Mouse (Mus musculus) bone marrow, adult 2 months (tissue): ENCODE measurements around the gene Sp1. TPM values are rescaled to one million over a fixed set of nuclear protein-coding genes. Genes with fewer than 3 reads are reported as not detected.

ENCODE experiments used
- H3K27ac ChIP-seq: fragments of 200-500 bp; 2 replicates; pipeline ENCODE4 v1.5.1; 2012; ENCODE audit warnings: low read depth, mild to moderate bottlenecking, control low read depth, inconsistent platforms, low read length; ENCODE audit not compliant: control insufficient read depth, poor library complexity, insufficient read depth
- H3K4me1 ChIP-seq: fragments of 200-500 bp; 2 replicates; pipeline ENCODE4 v1.6.1; 2011; ENCODE audit warnings: low read length; ENCODE audit not compliant: control insufficient read depth, insufficient read depth
- H3K4me3 ChIP-seq: fragments of 200-500 bp; replicated peaks from 2 replicates; pipeline ENCODE3; 2011; ENCODE audit warnings: mild to moderate bottlenecking, low read depth, low read length, control low read depth; ENCODE audit not compliant: control insufficient read depth
- CTCF ChIP-seq: fragments of 200-500 bp; IDR thresholded peaks from 2 replicates; pipeline ENCODE4 v1.5.1; 2011; ENCODE audit warnings: low read length, control low read depth; ENCODE audit not compliant: control insufficient read depth, insufficient read depth
- POLR2A ChIP-seq: fragments of 200-500 bp; IDR thresholded peaks from 2 replicates; pipeline ENCODE4 v1.6.1; 2011; ENCODE audit warnings: low read depth, mild to moderate bottlenecking, control low read depth, low read length, borderline replicate concordance; ENCODE audit not compliant: control insufficient read depth
- WGBS: fragments of 180-500 bp; shearing (Covaris S2); methylation state at CpG from one replicate; pipeline ENCODE4 v1.1.7; 2018; 5-methylcytosine and 5-hydroxymethylcytosine counted together
- polyA plus RNA-seq: library from polyadenylated mRNA; stranded (reverse); fragments of >200 nt; gene quantifications from 2 replicates; pipeline ENCODE4 v1.2.4, GENCODE M21; 2011; ENCODE audit warnings: low replicate concordance; ENCODE audit not compliant: missing spikeins, insufficient read depth, insufficient read length

Sp1 gene
- polyA plus RNA-seq, 1 experiment = 35.2 TPM

- H3K4me3 ChIP-seq = no peak overlapping the region
- H3K4me1 ChIP-seq = no peaks in the 10 kb centered on the region; the same call in 1 of the 2 replicates
- TF ChIP-seq POLR2A (no peak), CTCF (no peak)
- 26% methylated on average over 13 of the region's 13 CpGs for WGBS
- no peak overlapping the region for H3K27ac ChIP-seq
Observed at GRCm38 (mm10) chr15:102369972-102370371, 36.0 kb upstream of the Sp1 start.

- TF ChIP-seq CTCF = no peak
- no peak for TF ChIP-seq POLR2A
- H3K27ac ChIP-seq = no peak overlapping the region
- WGBS = 61% methylated on average over 10 of the region's 10 CpGs
- no peak overlapping the region for H3K4me3 ChIP-seq
- H3K4me1 ChIP-seq = no peaks in the 10 kb centered on the region; the same call in 1 of the 2 replicates
Observed at GRCm38 (mm10) chr15:102370727-102371126, 35.2 kb upstream of the Sp1 start.

- peaks cover 3% of the 10 kb centered on the region; the same call in 1 of the 2 replicates for H3K4me1 ChIP-seq
- peak overlapping the region; percentile 13; the same call in 1 of the 2 replicates for H3K27ac ChIP-seq
- WGBS = 5% methylated on average over 43 of the region's 43 CpGs
- H3K4me3 ChIP-seq = peak overlapping the region; percentile 42
- TF ChIP-seq POLR2A = peak; percentile 42; the same call in 1 of the 2 replicates
- TF ChIP-seq CTCF = no peak
Observed at GRCm38 (mm10) chr15:102376453-102377162, 29.3 kb upstream of the Sp1 start.

GRCm38 (mm10) chr15:102377163-102377543 lies 28.8 kb upstream of the Sp1 start:
- H3K4me3 ChIP-seq = peak overlapping the region; percentile 42
- peaks cover 3% of the 10 kb centered on the region; the same call in 1 of the 2 replicates for H3K4me1 ChIP-seq
- TF ChIP-seq POLR2A = no peak
- TF ChIP-seq CTCF = peak; percentile 88
- 0% methylated on average over 7 of the region's 7 CpGs for WGBS
- peak overlapping the region; percentile 13; the same call in 1 of the 2 replicates for H3K27ac ChIP-seq

GRCm38 (mm10) chr15:102377810-102378262 lies 28.1 kb upstream of the Sp1 start:
- H3K4me3 ChIP-seq = no peak overlapping the region

GRCm38 (mm10) chr15:102381575-102381974 lies 24.4 kb upstream of the Sp1 start:
- Histone ChIP-seq H3K4me3 (no peak overlapping the region), H3K27ac (no peak overlapping the region), H3K4me1 (peaks cover 2% of the 10 kb centered on the region; the same call in 1 of the 2 replicates)
- WGBS = 2% methylated on average over 7 of the region's 7 CpGs
- TF ChIP-seq POLR2A (no peak), CTCF (peak; percentile 98)

More at GRCm38 (mm10) chr15:102377810-102378262, 28.1 kb upstream of the Sp1 start:
- WGBS = 2% methylated on average over 10 of the region's 10 CpGs
- H3K4me1 ChIP-seq = peaks cover 3% of the 10 kb centered on the region; the same call in 1 of the 2 replicates
- TF ChIP-seq CTCF = no peak
- TF ChIP-seq POLR2A = no peak
- no peak overlapping the region for H3K27ac ChIP-seq

- TF ChIP-seq POLR2A (no peak), CTCF (no peak)
- no peak overlapping the region for H3K4me3 ChIP-seq
- no peaks in the 10 kb centered on the region; the same call in 1 of the 2 replicates for H3K4me1 ChIP-seq
- H3K27ac ChIP-seq = no peak overlapping the region
- WGBS = 56% methylated on average over 6 of the region's 6 CpGs
Observed at GRCm38 (mm10) chr15:102383671-102384070, 22.3 kb upstream of the Sp1 start.

GRCm38 (mm10) chr15:102386640-102387039 lies 19.3 kb upstream of the Sp1 start:
- Histone ChIP-seq H3K4me3 (no peak overlapping the region), H3K27ac (no peak overlapping the region), H3K4me1 (no peaks in the 10 kb centered on the region; the same call in 1 of the 2 replicates)
- TF ChIP-seq POLR2A (no peak), CTCF (no peak)
- 33% methylated on average over 9 of the region's 9 CpGs for WGBS
